Mouse (Mus musculus) G1E (cell line): ENCODE measurements around the gene Ptbp1. TPM values are rescaled to one million over a fixed set of nuclear protein-coding genes. Genes with fewer than 3 reads are reported as not detected.

Experiments
- ATAC-seq: 2 replicates; pipeline ENCODE4 v1.8.0; 2016; ENCODE audit warnings: mild to moderate bottlenecking; ENCODE audit not compliant: insufficient number of reproducible peaks, poor library complexity, low FRiP score, severe bottlenecking; ENCODE audit errors: extremely low read depth
- DNase-seq: peaks from one replicate; pipeline ENCODE4 v3.0.0; 2012; ENCODE audit warnings: low spot score
- H3K27me3 ChIP-seq: 2 replicates; pipeline ENCODE4 v1.6.1; 2012; ENCODE audit warnings: mild to moderate bottlenecking, low read length, inconsistent platforms; ENCODE audit not compliant: insufficient read depth
- H3K36me3 ChIP-seq: replicated peaks from 2 replicates; pipeline ENCODE3; 2012; ENCODE audit warnings: mild to moderate bottlenecking, inconsistent platforms
- H3K4me1 ChIP-seq: 2 replicates; pipeline ENCODE4 v1.6.1; 2012; ENCODE audit warnings: low read depth, low read length, inconsistent platforms, mixed read lengths; ENCODE audit not compliant: insufficient read depth
- H3K4me3 ChIP-seq: 2 replicates; pipeline ENCODE4 v1.5.1; 2012; ENCODE audit warnings: low read depth, mild to moderate bottlenecking, inconsistent platforms, low read length, moderate library complexity, mixed read lengths
- H3K9me3 ChIP-seq: replicated peaks from 2 replicates; pipeline ENCODE4 v1.6.1; 2012; ENCODE audit warnings: inconsistent platforms
- CTCF ChIP-seq: IDR thresholded peaks from 2 replicates; pipeline ENCODE4 v1.5.1; 2012; ENCODE audit warnings: low read depth, low read length, inconsistent platforms, mixed read lengths
- GATA1 ChIP-seq: IDR thresholded peaks from 2 replicates; pipeline ENCODE4 v1.6.1; 2012; ENCODE audit warnings: borderline replicate concordance, low read length, inconsistent platforms, mixed read lengths
- GATA2 ChIP-seq: IDR thresholded peaks from 2 replicates; pipeline ENCODE4 v1.6.1; 2012; ENCODE audit warnings: low read depth, low read length, inconsistent platforms, borderline replicate concordance
- POLR2AphosphoS5 ChIP-seq: IDR thresholded peaks from 2 replicates; pipeline ENCODE4 v1.6.1; 2012; ENCODE audit warnings: low read depth, low read length, inconsistent platforms; ENCODE audit not compliant: insufficient replicate concordance
- TAL1 ChIP-seq: conservative IDR thresholded peaks from 2 replicates; pipeline ENCODE4 v1.6.1; 2012; ENCODE audit warnings: low read depth, low read length, inconsistent platforms, mixed read lengths
- polyA plus RNA-seq: library from polyadenylated mRNA; stranded (reverse); fragments of >175 nt; gene quantifications from 2 replicates; pipeline ENCODE4 v1.2.3, GENCODE M21; 2012
- total RNA-seq, 2 experiments: library from RNA; stranded (forward) in 1 of 2; stranded (reverse) in 1 of 2; fragments of 200-1000 nt in 1 of 2; fragments of >200 nt in 1 of 2; fragmentation: Nextera tagmentation in 1 of 2; gene quantifications; 2 replicates each; pipeline ENCODE4 v1.2.3; 2014 to 2017

The Ptbp1 gene
- total RNA-seq (2014; fragmentation: Nextera tagmentation) (333 and 387 TPM in 2 replicates), total RNA-seq (2017) (168 and 190 TPM in 2 replicates), polyA plus RNA-seq (1,117 and 1,292 TPM in 2 replicates)

DNA sequence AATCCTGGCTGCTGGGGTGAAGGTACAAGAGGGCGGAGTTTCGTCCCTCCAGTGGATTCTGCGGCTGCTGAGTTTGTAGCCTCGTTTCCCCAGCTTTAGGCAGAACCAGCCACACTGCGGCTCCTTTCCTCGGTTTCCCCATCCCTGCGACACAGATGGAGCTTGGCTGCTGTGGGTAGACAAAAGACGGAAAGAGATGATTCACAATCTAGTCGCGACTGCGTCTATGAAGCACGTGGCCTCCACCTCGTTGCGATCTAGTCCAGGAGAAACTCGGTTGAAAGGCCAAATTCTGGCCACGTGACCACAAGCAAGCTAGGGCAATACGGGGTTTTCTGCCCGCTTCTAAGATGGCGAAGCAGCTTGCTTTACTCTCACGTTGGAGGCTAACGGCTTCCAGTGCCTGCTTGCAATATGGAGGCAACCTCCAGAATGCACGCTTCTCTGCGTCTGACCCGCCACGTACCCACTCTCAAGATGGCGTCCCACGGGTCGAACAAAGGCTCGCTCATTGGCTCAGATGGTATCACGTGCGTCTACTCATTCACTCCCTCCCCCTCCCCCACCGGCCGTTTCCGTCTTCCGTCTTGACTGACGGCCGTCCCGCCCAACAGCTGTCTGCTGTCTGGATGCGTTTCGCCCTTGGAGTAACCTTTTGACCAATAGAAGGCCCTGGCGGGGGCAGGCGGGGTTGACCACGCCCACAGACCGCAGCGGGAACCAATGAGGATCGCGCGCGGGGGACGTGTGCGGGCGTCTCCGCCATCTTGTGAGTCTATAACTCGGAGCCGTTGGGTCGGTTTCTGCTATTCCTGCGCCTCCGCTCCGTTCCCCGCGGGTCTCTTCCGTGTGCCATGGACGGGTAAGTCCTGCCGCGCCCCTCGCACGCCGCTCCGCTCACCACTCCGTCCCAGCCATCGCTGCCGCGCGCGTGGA, at the start of gene Ptbp1:
Gene Ptbp1, plus strand, starts transcription at position 568 of the 936 bp plus-strand sequence.
- no peaks in the 10 kb centered on the region for H3K27me3 ChIP-seq
- H3K4me1 ChIP-seq = peaks cover 76% of the 10 kb centered on the region

GRCm38 (mm10) chr10:79805636-79806035, 48.6 kb upstream of the Ptbp1 start:
- TF ChIP-seq GATA2 (no peak), CTCF (no peak), POLR2AphosphoS5 (no peak), TAL1 (no peak), GATA1 (no peak)
- Histone ChIP-seq H3K27me3 (peaks cover 65% of the 10 kb centered on the region), H3K9me3 (no peaks in the 10 kb centered on the region), H3K4me3 (no peak overlapping the region), H3K4me1 (peaks cover 20% of the 10 kb centered on the region), H3K36me3 (no peaks in the 10 kb centered on the region)
- DNase-seq (no peak), ATAC-seq (no peak)

More for the DNA sequence above, at the start of gene Ptbp1:
- Histone ChIP-seq H3K4me3 (peak within 1 kb of the TSS; percentile 93), H3K9me3 (no peaks in the 10 kb centered on the region), H3K36me3 (peaks cover 59% of the 10 kb centered on the region)
- ATAC-seq (peak; percentile 81), DNase-seq (peak; percentile 98)
- TF ChIP-seq CTCF (no peak), GATA2 (no peak), GATA1 (no peak), TAL1 (no peak), POLR2AphosphoS5 (no peak; the same call in 1 of the 2 replicates)

DNA sequence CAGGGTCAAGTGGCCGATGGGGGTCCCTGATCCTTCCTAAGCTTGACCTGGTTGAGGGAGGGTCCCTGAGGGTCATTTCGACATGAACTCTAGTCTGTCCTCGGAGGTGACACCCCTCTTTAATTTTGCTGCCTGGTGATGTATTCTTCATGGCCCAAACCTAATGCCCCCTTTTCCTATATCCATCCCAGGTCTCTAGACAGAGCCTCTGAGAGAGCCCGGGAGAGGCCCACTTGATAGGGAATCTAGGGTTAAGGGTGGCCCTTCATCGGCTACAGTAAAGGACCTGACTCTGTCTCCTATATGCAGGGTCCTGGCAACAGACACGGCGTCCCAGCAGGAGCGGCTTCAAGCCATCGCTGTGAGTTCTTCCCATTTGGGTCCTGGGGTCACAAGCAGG, 47.9 kb upstream of the Ptbp1 start:
- Histone ChIP-seq H3K4me3 (no peak overlapping the region), H3K27me3 (peaks cover 66% of the 10 kb centered on the region), H3K36me3 (no peaks in the 10 kb centered on the region), H3K9me3 (no peaks in the 10 kb centered on the region), H3K4me1 (peaks cover 20% of the 10 kb centered on the region)
- ATAC-seq (no peak), DNase-seq (no peak)
- TF ChIP-seq POLR2AphosphoS5 = no peak
- no peak for TF ChIP-seq CTCF
- no peak for TF ChIP-seq GATA1
- TF ChIP-seq GATA2 = no peak
- TF ChIP-seq TAL1 = no peak

- ATAC-seq = no peak
- no peak for DNase-seq
- TF ChIP-seq CTCF (no peak), TAL1 (no peak), POLR2AphosphoS5 (no peak), GATA2 (no peak), GATA1 (no peak)
Observed at GRCm38 (mm10) chr10:79806972-79807371, 47.3 kb upstream of the Ptbp1 start.

GRCm38 (mm10) chr10:79807826-79808225, 46.4 kb upstream of the Ptbp1 start:
- Histone ChIP-seq H3K36me3 (no peaks in the 10 kb centered on the region), H3K4me3 (no peak overlapping the region), H3K27me3 (peaks cover 65% of the 10 kb centered on the region), H3K4me1 (peaks cover 13% of the 10 kb centered on the region), H3K9me3 (no peaks in the 10 kb centered on the region)
- ATAC-seq (no peak), DNase-seq (no peak)
- TF ChIP-seq CTCF (no peak), POLR2AphosphoS5 (no peak), TAL1 (no peak), GATA2 (no peak), GATA1 (no peak)

More at GRCm38 (mm10) chr10:79806972-79807371, 47.3 kb upstream of the Ptbp1 start:
- H3K4me1 ChIP-seq = peaks cover 20% of the 10 kb centered on the region
- no peak overlapping the region for H3K4me3 ChIP-seq
- no peaks in the 10 kb centered on the region for H3K9me3 ChIP-seq
- peaks cover 67% of the 10 kb centered on the region for H3K27me3 ChIP-seq
- H3K36me3 ChIP-seq = no peaks in the 10 kb centered on the region

- no peak for ATAC-seq
- H3K36me3 ChIP-seq = no peaks in the 10 kb centered on the region
- no peak overlapping the region for H3K4me3 ChIP-seq
- TF ChIP-seq GATA2 (no peak), CTCF (no peak), POLR2AphosphoS5 (no peak), TAL1 (no peak), GATA1 (no peak)
- no peaks in the 10 kb centered on the region for H3K9me3 ChIP-seq
- H3K27me3 ChIP-seq = peaks cover 64% of the 10 kb centered on the region
- H3K4me1 ChIP-seq = peaks cover 11% of the 10 kb centered on the region
- no peak for DNase-seq
Observed at GRCm38 (mm10) chr10:79808728-79809127, 45.5 kb upstream of the Ptbp1 start.
